Mouse (Mus musculus) cerebellum, adult 2 months (tissue): ENCODE data around the gene Lsm7.

Source experiments
- CTCF ChIP-seq: fragments of 200-500 bp; IDR thresholded peaks from 2 replicates; pipeline ENCODE4 v1.5.1; 2011; ENCODE audit warnings: low read depth, mild to moderate bottlenecking, control low read depth, low read length, moderate library complexity, borderline replicate concordance; ENCODE audit not compliant: insufficient read depth
- POLR2A ChIP-seq: fragments of 200-500 bp; IDR thresholded peaks from 2 replicates; pipeline ENCODE4 v1.6.1; 2011; ENCODE audit warnings: low read length, control low read depth, borderline replicate concordance; ENCODE audit not compliant: insufficient read depth

DNA sequence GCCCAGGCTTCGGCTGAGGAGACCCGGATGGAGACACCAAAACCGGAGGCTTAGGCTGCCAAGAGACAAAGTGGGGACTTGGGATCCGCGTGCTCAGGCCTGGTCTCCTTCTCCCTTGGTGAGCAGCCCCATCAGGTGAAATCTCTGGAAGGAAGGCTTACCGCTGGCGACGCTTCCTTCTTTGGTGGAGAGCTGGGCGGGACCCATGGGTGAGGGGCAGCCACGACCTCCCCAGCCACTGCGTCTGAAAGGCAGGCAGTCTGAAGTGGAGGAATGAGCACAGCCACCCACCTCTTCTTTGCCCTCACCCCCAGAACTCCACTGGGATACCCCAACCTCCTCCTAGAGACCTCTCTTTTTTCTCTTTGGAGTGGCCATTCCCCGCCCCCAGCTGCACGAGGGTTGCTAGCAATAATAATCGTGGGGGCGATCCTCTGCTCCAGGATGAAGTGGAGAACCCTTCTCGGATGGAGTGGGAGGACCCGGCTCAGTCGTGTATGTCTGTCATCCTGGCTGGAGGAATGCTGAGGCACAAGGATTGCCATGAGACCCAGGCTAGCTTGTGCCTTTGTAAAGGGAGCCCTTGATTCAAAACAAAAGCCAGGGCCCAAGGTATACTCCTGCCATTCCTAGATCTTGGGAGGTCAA is 45.9 kb downstream of the Lsm7 start:
- TF ChIP-seq POLR2A (no peak), CTCF (no peak)
